Mouse (Mus musculus) kidney, postnatal 25 days (tissue): ENCODE measurements around the gene Slc38a2.

Source experiments
- DNase-seq, 2 experiments: peaks; one replicate each; pipeline ENCODE4 v3.0.0; 2021; ENCODE audit warnings: mixed read lengths in 2 of 2

The Slc38a2 gene

DNA sequence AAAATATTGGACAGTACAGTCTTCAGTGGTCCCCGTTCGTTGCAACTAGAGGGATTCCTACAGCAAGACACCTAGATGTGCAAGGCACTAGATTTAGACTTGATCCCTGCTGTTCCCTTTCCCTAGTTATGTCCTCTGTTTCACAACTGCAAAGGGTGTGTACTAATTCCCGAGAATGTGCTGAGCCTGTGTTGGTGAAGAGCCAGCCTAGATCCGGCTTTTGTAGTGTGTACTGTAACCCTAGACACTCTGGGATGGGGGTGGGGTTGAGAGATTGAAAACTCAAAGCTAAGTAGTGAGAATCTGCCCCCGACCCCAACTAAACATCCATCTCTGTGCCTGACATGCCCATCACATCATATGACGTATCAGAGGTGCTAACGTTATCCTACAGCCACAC lies 18.9 kb upstream of the Slc38a2 start:
- peak; percentile 51 to 65 for DNase-seq

DNA sequence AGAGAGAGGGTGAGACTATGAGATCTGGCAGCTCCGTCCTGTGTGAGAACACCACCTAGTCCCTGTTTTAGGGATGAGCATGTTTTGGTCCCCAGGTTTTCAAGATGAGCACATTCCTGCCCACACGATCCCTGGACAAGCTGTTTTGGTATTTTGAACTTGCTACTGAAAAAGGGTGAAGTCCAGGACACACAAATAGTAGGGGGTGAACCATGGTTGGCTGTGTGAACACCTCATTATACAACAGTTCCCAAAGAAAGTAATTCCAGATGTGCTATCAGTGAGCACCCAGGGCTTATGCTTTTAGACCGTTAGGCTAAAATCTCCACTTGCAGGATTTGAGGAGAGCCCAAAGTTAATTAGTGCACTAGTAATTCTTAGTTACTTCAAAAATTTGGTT lies 17.7 kb upstream of the Slc38a2 start:
- DNase-seq, result peak in 1 of 2 experiments; percentile 11

DNA sequence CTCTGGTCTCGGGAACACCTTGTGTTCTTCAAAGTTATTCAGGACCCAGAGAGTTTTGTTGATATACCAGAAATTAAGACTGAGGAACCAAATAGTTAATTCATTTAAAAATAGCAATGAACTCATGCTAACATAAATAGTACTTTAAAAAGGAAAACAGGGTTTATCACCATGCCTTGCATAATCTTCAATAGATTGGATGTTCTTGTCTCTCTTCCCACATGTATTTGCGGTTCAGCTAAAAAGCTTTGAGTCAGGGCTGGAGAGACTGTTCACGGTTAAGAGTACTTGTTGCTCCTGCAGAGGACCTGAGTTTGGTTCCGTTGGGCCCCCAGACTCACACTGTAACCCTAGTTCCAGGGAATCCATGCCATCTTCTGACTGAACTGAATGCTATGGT lies 16.8 kb upstream of the Slc38a2 start:
- DNase-seq, result peak in 1 of 2 experiments; percentile 5

DNA sequence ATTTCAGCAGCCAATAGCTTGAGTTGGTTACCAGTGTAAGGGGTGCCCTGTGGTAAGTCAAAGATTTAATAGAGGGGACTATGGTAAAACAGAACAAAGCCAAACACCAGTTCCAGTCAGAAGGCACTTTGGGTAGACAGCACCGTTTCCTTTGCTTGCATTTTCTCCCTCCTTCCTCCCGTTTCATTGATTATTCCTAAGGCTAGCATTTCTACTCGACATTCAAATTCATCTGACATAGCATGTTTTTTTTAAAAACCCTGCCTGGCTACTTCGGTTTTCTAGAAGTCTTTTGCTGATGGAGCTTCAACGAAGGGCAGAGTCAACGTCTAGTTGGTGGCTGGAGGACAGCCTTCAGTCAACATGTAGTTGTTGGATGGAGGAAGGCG lies 16.2 kb upstream of the Slc38a2 start:
- no peak for DNase-seq

DNA sequence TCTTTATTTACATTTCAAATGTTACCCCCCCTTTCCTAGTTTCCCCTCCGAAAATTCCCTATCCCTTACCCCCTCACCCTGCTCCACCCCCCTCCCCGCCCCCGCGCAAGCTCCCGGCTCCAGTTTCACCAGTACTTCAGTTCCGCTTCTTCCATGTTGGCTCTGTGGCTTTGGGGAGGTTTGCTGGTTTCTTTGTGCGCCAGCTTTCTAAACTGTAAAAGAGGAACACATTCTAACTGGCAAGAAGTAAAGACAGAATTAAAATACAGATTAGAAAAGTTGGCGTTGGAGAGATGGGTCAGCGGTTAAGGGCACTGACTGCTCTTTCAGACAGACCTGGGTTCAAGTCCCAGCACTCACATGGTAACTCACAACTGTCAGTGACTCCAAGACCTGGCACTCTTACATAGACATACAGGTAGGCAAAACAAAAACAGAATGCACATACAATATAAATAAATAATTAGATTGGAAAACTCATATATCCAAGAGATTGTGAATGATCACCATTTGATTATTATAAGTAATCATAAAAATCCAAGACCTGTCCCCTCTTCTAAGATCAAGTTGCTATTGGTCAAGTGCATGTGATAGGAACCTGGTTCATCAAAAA lies 15.7 kb upstream of the Slc38a2 start:
- DNase-seq, result peak in 1 of 2 experiments; percentile 11

DNA sequence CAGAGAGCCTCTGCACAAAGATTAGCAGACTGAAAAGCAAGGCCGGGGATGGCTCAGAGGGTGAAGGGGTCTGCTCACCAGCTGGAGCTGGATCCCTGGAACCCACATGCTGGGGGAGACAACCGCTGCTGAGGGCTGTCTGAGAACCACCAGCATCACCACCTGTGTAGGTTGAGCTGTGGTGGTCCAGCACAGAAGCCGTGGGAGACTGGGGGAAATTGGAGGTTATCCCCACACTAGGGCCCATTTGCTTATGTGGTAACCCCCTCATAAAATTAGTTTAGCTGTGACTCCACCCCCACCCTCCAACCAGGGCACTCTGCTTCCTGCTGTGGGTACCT lies 15.1 kb upstream of the Slc38a2 start:
- DNase-seq, result peak in 1 of 2 experiments; percentile 8

DNA sequence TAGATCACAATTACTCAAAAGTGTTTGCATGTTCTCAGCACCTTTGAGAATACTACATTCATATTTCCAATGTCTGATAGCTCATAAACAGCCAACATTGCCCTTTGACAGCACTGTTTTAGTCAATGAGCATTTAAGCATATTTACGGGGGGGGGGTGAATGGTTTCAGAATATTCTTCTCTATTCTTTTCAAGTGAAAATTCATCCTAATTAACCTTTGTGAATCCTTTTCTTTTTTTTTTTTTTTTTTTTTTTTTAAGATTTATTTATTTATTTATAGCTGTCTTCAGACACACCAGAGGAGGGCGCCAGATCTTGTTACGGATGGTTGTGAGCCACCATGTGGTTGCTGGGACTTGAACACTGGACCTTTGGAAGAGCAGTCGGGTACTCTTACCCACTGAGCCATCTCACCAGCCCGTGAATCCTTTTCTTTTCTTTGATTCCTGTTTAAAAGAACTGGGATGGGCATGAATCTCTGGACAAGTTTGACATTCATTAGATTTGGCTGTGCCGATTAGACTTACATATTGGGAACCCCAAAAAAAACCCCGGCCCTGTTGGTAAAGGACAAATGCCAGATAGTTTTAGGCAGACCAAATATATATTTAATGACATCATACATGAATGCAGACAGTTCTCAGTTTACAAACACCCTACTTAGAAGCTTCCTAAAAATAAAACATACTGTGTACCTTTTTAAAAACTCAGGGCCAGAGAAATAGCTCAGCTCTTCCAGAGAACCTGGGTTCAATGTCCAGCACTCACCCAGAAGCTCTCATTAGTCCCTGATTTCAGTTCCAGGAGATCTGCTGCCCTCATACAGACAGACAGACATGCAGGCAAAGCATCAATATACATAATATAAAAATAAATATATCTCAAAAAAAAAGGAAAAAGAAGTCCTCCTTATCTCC lies 14.5 kb upstream of the Slc38a2 start:
- DNase-seq, result no peak

DNA sequence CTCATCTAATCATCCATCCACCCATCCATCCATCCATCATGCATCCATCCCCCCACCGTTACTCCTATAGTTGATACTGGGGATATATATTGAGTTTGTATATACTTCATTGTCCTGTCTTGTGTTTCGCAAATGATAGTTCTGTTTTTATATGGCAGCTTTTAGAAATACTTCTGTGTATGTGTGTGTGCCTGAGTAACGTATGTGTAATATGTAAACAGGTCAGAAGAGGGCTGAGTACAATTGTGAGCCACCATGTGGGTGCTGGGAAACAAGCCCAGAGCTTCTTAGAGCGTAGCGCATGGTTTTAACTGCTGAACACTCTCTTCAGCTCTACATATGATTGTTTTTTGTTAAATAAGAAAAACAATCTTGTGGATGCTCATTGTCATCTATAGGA lies 12.8 kb upstream of the Slc38a2 start:
- no peak for DNase-seq

DNA sequence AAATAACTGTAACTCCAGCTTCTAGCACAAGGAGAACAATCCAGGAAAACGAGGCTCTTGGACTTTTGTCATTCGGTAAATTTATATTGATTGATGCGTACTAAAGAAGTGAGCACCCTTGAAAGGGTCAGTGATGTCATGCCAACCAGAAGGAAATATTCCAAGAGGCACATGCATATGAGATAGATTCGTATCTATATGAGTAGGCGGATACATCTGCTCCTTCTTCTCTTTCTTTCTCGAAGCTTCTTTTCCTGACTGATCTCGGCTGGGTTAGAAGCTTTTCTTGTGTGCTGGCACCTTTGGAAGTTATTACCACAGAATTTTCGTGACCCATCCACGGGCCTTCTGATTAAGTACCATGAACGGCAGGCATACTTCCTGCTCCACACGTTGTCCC lies 12.1 kb upstream of the Slc38a2 start:
- DNase-seq, result no peak

DNA sequence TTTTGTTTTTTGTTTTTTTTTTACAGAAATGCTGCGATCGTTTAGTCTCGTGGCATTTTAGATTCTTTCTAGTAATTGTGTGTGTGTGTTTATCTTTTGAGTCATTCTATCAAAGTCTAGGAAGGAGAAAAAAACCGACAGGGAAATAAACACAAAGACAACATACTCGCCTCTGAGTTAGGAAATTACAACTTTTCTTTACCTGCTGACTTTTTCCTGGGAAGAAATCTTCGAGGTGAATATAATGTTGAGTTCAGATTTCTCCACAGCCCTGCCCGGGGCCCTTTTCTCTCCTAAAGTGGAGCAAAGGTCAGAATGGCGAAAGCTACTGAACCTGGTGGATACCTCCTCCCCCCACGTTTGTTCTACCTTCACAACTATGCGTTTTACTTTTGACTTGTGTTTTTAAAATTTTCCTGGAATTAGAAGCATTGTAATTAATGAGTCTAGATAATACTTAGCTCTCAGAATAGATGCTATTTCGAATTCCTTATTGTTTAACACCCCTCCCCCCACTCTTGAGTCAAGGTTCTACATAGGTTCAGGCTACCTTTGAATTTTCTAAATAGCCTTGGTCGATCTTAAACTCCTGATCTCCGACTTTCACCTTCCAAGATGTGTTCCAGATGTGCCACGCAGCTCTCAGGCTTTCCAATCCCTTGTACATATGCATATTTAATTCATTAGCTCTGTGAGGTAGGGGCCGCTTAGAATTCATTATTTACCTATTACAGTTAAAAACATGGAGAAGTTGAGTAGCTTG lies 11.0 kb upstream of the Slc38a2 start:
- peak; percentile 37 to 53 for DNase-seq

DNA sequence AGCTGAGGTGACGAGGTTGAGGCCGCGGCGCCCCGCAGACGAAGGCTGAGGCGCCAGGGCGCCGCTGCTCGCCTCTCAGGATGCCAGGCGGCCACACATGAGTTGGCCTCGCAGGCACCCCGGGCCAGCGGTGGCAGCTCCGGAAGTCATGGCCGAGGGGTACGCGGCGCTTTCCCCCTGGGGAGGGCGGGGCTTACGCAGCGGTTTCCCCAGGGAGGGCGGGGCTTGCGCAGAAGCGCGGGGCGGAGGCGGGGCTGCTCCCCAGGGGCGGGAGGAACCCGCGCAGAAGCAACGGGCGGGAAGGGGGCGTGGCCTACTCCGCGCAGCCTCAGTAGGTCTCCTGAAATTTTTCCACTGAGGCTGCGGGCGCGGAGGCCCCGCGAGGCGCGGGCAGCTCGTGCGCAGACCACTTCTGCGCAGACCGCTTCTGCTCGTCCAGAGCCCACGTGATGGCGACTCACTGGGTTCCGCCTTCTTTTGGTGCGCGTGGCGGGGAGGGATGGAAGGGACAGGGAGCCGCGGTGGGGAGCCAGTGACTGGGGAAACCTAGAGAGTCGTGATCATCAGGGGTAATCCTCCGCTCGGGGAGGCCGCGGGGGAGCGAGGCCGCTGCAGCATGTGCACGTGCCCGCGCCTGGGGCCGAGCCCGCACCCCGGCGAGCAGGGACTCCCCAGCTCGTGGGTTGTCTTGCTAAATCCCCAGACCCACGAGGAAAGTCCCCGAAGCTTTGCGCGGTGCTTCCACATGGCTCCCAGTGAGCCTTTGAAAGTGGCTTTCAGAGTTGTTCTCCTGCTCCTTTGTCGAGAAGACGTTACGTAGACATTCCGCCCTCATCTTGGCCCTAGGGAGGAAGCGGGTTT lies 10.2 kb upstream of the Slc38a2 start:
- DNase-seq, result peak; percentile 97

DNA sequence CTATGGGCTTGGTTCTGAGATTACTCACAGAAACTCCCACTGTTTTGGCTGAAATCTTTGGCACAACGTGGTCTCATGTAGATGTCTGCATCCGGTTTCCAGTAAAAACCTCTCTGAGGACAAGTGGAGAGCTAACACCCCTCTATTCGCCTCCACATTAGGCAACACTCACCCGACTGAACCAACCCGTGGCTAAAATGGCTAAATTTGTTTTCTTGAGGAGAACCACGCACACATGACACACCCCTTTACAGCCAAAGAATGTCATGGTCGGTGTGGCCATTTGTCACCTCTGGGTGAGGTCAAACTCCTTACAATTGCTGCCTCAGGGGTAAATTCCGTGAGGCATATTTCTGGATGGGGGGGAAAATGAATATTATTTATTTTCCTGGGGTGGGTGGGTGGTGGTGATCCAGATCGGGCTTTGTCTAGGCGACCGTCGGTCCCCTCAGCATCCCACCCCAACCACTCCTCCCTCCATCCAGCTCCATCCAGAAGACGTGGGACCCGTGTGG lies 9.5 kb upstream of the Slc38a2 start:
- no peak for DNase-seq

DNA sequence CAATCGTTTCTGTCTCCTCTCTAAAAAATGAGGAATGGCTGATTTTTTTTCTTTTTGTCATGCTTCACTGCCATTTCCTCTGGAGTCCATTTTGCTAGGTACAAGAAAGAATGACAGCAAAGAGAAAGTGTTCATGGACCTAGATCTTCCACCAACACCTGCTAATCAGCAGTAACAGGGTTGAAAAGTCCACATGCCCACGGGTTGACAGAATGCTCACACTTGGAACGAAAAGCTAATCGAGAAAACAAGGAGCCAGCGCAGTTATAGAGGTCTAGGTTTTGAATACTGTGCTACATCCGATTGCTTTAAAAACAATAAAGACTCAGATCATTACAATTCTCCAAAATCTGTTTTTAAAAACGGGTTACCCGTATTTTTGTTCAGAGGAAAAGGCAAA lies 8.9 kb upstream of the Slc38a2 start:
- DNase-seq, result no peak

DNA sequence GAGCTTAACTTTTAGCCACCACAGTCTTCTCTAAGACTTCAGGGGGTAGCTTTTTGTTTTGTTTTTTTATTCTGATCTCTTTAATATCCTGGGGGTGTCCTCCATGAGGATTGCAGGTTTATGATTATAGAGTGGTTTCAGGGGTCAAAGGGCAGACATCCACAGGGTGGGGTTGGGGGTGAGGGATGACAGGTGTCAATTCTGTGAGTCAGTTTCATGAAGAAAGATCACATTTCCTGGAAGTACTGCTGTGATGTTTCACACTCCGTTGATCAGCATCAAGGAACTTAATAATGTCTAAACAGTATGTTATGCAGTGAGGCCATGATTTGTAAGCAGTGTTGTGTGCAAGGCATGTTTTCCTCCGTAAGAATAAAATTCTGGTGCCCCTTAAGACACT lies 8.4 kb upstream of the Slc38a2 start:
- DNase-seq, result no peak

DNA sequence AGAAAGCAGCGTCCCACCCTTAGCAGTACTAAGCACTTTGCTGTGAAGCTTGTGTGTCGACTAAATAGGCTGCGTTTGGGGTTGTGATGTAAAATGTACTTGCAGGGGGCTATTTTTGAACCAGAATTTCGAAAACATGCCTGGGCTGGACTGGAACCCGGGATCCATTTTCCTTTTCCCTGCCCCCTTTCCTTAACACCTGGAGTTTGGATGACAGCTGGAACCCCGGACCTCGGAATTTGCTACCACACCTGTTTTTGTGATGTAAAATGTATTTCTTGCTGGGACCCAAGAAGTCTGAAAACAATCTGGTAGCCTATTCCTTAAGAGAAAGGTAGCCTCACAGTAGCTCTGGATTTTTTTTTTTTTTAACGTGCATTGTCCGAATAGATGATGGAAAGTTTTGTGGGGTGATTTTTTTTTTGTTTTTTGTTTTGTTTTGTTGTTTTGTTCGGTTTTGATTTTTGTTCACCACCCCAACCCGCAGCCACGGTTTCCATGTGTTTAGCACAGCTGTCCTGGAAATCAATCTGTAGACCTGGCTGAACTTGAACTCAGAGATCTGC lies 3.0 kb upstream of the Slc38a2 start:
- DNase-seq, result no peak

DNA sequence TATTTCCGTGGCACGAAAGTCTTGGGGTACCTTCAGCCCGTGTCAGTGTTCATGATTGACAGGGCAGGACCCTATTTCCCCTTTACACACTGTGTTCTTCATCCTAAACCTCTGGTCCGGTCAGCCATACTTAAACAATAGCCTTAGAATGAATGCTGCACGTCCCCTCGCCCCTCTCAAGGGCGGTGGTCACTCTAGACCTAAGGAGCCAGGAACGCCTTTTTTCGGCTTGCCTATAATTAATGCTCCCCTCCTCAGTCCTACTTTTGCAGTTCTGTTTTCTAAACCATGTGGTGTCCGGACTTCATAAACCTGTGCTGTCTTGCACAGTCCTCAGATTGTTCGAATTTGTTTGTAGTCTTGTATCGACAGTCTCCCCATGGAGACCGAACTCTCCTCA lies 1.2 kb upstream of the Slc38a2 start:
- no peak for DNase-seq

DNA sequence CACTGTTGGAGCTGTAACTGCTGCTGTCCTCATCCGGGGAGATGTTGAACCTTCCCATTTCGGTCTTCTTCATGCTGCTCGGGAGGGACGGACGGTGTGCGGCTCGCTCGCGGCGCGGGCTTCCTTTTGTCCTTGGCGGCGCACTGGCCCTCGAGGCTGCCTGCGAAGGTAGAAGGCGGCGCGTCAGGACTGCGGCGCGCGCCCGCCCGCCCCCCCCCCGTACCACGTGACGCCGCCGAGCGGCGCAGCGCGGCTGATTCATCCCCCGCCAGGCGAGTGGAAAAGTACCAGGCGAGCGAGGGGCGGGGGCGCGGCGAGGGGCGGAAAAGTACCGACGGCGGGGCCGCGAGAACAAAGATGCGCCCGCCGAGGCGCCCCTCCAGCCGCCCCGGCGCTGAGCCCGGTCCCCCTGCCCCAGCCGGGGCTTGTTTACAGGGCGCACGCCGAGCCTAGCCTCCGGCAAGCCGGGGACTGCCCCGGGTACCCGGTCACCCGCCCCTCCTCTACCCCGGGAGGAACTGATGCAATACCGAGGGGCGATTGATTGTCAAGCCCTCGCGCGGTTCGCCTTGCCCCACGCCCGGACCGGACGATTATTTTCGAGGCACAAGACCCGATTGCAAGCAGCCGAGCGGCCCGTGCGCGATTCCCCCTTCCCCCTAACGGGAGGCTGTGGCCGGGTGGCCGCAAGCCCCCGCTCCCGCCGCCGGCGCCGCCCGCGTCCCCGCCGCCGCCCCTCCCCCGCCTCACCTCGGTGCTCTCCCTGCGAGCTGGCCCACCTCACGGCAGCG lies 677 bp downstream of the Slc38a2 start:
- peak; percentile 84 to 91 for DNase-seq

DNA sequence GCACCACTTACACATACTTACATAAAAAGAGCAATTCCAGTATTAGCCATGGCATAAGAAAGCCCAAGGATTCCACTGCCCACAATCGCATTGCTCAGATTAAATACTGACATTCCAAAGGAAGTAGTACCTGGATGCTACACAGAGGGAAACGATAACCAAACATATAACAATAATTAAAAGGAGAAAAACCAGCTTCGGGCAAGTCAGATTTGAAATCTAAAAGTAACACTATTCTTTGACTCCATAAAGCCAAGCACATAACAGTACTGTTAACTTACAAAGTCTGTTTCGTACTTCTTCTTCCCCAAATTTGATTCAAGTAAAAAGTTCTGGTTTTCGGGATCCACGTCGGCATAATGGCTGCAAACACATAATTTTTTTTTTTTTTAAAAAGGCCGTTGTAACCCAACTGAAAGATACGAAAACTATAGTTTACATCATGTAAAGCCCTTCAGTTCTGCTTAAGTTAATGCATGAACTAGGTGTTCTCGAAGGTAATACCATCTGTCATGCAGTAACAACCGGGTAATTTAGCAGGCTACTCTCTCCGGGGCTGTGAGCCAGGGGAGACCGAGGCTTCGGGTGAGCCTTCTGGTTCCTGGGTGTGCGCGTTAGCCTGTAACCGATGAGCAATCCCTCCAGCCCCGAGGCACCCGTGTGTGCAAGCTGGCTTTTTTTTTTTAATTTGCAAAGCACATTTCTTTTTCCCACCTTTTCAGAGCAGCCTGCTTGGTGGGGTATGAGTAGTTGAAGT lies 1.5 kb downstream of the Slc38a2 start:
- DNase-seq, result peak; percentile 18 to 51

DNA sequence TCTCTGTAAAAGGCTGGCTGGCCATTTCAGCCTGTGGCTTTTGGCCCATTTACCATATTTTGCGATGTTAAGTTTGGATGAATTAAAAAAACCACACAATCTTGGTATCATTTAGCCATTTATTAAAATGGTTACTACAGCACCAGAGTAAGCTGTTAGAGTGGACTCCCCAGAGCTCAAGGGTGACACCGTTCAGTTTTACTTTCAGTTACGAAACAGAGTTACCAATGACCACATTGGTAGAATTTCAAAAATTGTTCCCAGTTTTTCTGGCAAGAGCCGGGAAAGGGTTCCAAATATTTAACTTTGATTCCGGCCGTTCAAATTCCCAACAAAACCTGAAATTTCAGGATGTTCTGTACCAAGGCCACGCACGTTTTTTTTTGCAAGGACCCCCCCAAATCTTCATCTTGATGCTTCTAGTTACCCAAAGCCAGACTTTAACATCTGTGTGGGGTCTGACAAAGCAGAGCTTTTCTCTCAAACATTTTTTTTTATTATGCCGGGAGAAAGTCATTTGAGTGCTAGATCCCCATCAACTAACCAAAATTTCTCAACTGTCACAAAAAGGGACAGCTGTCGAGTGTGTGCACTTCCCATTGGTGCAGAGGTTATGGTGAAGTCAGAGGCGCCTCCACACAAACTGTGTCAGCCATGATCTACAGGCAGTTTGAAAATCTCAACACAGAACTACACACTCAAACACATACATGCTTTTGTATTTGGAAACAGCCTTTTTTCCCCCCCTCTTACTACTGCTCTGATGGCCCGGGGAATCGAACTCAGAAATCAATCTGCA lies 2.8 kb downstream of the Slc38a2 start:
- DNase-seq, result no peak
